Mouse (Mus musculus): Measurements from ENCODE around the gene Grasp. TPM values are rescaled to one million over a fixed set of nuclear protein-coding genes. Genes with fewer than 3 reads are reported as not detected.

Grasp gene
- polyA plus RNA-seq (2012; rRNA removed; ENCODE audit: low replicate concordance) = 7.8 and 21.9 TPM in 2 replicates

DNA sequence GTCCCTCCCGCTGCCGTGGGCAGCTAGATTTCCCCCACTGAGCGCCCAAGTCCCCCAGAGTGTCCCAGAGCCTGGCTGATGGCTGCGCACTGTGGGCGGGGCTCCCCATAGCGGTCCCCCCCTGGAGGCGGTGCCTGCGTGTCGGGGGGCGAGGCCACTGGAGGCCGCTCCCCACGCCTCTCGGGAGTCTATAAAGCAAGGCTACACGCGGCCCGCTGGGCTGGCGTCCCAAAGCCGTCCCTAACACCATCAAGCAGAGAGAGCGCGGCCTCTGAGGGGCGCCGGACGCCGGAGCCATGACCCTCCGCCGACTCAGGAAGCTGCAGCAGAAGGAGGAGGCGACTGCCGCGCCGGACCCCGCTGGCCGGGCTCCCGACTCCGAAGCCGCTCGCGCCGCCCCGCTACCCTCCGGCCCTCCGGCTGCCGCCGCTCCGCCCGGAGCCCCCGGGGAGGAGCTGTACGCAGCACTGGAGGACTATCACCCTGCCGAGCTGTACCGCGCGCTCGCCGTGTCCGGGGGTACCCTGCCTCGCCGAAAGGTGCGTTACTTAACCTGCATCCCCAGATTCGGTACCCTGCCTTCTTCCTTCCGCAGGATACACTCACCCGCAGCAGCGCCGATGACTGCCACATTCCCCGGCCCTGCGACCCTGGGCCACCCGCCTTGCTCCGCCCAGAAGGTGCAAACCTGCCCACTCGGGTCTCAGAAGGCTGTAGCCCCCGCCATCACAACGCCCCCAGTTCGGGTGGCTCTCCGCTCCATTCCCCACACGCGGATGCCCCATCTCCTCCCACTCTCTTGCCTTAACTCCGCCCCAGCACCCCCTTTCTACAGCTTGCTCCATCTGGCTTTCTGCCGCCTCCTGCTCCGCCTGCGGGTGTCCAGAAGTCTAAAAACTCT lies at the start of gene Grasp:
Grasp (plus strand) TSS at position 183 of the 901 bp plus-strand sequence.

DNA sequence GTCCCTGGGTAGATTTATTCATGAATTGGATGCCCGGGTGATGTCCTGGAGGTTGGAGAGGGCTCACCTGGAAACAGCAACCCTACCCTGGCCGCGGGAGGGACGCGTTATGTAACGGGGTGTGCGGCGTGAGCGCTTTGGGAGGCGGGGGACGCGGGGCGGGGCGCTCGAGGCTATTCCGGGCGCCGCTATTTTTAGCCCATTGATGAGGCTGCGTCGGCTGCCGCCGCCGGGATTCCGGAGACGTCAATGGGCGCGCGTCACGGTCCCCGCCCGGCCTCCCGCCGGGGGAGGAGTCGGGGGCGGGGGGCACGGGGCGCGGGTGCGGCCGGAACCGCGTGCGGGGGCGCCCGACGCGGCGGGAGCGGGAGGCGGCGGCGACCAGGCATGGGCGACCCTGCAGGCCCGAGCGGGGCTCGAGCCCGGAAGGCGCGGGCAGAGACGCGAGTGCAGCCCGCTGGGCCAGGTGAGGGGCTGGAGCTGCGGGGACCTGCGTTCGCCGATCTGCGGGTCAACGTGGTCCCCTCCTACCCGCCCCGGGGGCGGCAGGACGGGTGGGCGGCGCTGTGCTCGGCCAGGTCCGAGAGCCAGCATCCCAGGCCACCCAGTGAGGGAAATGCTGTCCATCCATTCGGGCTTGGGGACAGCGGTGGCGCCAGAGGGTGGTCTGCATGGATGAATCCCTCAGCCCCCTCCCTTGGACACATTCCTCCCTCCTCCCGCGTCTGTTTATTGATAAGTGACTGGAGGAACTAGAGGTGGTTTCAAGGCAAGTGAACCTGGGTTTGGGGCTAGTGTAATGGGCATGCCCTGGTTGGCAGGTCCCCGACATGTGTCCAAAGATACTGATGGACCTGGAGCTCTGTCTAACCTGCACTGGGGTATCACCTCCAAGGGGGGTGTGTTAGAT lies 30.2 kb downstream of the Grasp start, which contains the start of gene Nr4a1:
Nr4a1 (plus strand) TSS at position 384 of the 910 bp plus-strand sequence.

Other genes with a start within 250 kb of the Grasp start
- 0.30 and 1.0 TPM in 2 replicates for gene Gm47841, start 176.8 kb upstream of the Grasp start, polyA plus RNA-seq (2012; rRNA removed; ENCODE audit: low replicate concordance)
- 6.8 and 13.7 TPM in 2 replicates for gene Fignl2, start 145.6 kb upstream of the Grasp start, polyA plus RNA-seq (2012; rRNA removed; ENCODE audit: low replicate concordance)
- 0.12 TPM in 1 of 2 replicates, not detected in the other for gene Ankrd33, start 108.4 kb upstream of the Grasp start, polyA plus RNA-seq (2012; rRNA removed; ENCODE audit: low replicate concordance)
- gene Acvrl1, start 95.7 kb upstream of the Grasp start, polyA plus RNA-seq (2012; rRNA removed; ENCODE audit: low replicate concordance) = 49.7 and 54.4 TPM in 2 replicates
- 30.8 and 31.6 TPM in 2 replicates for gene Acvr1b, start 50.1 kb upstream of the Grasp start, polyA plus RNA-seq (2012; rRNA removed; ENCODE audit: low replicate concordance)
- 28.9 and 38.2 TPM in 2 replicates for gene Nr4a1, start 30.1 kb downstream of the Grasp start, polyA plus RNA-seq (2012; rRNA removed; ENCODE audit: low replicate concordance)
- gene Atg101, start 60.1 kb downstream of the Grasp start, polyA plus RNA-seq (2012; rRNA removed; ENCODE audit: low replicate concordance) = 29.3 and 31.4 TPM in 2 replicates
- 0.62 and 0.76 TPM in 2 replicates for gene 6030408B16Rik, start 69.0 kb downstream of the Grasp start, polyA plus RNA-seq (2012; rRNA removed; ENCODE audit: low replicate concordance)
- gene Krt80, start 146.0 kb downstream of the Grasp start, polyA plus RNA-seq (2012; rRNA removed; ENCODE audit: low replicate concordance) = 8.3 and 21.5 TPM in 2 replicates
- gene Krt7, start 186.9 kb downstream of the Grasp start, polyA plus RNA-seq (2012; rRNA removed; ENCODE audit: low replicate concordance) = 34.4 and 55.3 TPM in 2 replicates
- gene Krt87, start 214.6 kb downstream of the Grasp start, polyA plus RNA-seq (2012; rRNA removed; ENCODE audit: low replicate concordance) = 0.31 and 0.45 TPM in 2 replicates
- gene Krt88, start 223.6 kb downstream of the Grasp start, polyA plus RNA-seq (2012; rRNA removed; ENCODE audit: low replicate concordance) = not detected in 2 replicates
- not detected in 2 replicates for gene Krt81, start 239.6 kb downstream of the Grasp start, polyA plus RNA-seq (2012; rRNA removed; ENCODE audit: low replicate concordance)
- gene Krt86, start 249.3 kb downstream of the Grasp start, polyA plus RNA-seq (2012; rRNA removed; ENCODE audit: low replicate concordance) = not detected in 2 replicates

All from mammary gland, adult 2 months (tissue).